Mouse (Mus musculus) left cerebral cortex, adult 9 months (tissue): Measurements from ENCODE around the gene Sdccag8.
A peak's percentile ranks its signal among the peaks of the same experiment; 100 is the strongest.
"Not testable (repeated sequence)": the region's sequence is repeated elsewhere in the genome, so short reads cannot be mapped to it uniquely, and the experiment has no call there.

ENCODE experiments used
- DNase-seq, 2 experiments: peaks; one replicate each; pipeline ENCODE4 v3.0.0; 2022; ENCODE audit warnings: low spot score in 2 of 2

Sdccag8 gene

GRCm38 (mm10) chr1:176827945-176828485 is 13.6 kb downstream of the Sdccag8 start:
- DNase-seq = no peak

GRCm38 (mm10) chr1:176828666-176829065 is 14.2 kb downstream of the Sdccag8 start:
- DNase-seq = no peak

GRCm38 (mm10) chr1:176832071-176832470 is 17.6 kb downstream of the Sdccag8 start:
- DNase-seq = no peak

GRCm38 (mm10) chr1:176832607-176833006 is 18.1 kb downstream of the Sdccag8 start:
- DNase-seq = no peak

GRCm38 (mm10) chr1:176833257-176833656 is 18.8 kb downstream of the Sdccag8 start:
- DNase-seq = no peak

GRCm38 (mm10) chr1:176833948-176834347 is 19.5 kb downstream of the Sdccag8 start:
- no peak for DNase-seq

GRCm38 (mm10) chr1:176834880-176835279 is 20.4 kb downstream of the Sdccag8 start:
- DNase-seq = no peak

GRCm38 (mm10) chr1:176835501-176836294 is 21.2 kb downstream of the Sdccag8 start:
- no peak for DNase-seq

- DNase-seq = not testable (repeated sequence)
Measured at GRCm38 (mm10) chr1:176836562-176836961, 22.1 kb downstream of the Sdccag8 start.

- DNase-seq = no peak
Measured at GRCm38 (mm10) chr1:176845082-176845977, 30.9 kb downstream of the Sdccag8 start.

- DNase-seq = no peak
Measured at GRCm38 (mm10) chr1:176847118-176847859, 32.8 kb downstream of the Sdccag8 start.

GRCm38 (mm10) chr1:176848613-176849290 is 34.3 kb downstream of the Sdccag8 start:
- no peak for DNase-seq

GRCm38 (mm10) chr1:176849377-176849776 is 34.9 kb downstream of the Sdccag8 start:
- DNase-seq = no peak

GRCm38 (mm10) chr1:176851401-176851800 is 36.9 kb downstream of the Sdccag8 start:
- peak in 1 of 2 experiments; percentile 40 for DNase-seq

GRCm38 (mm10) chr1:176852813-176853590 is 38.5 kb downstream of the Sdccag8 start:
- DNase-seq = no peak

- DNase-seq = peak; percentile 31 to 85
Measured at GRCm38 (mm10) chr1:176861981-176862644, 47.7 kb downstream of the Sdccag8 start.

- DNase-seq = no peak
Measured at GRCm38 (mm10) chr1:176870501-176870900, 56.0 kb downstream of the Sdccag8 start.

GRCm38 (mm10) chr1:176871975-176872374 is 57.5 kb downstream of the Sdccag8 start:
- no peak for DNase-seq

GRCm38 (mm10) chr1:176873463-176873862 is 59.0 kb downstream of the Sdccag8 start:
- DNase-seq = no peak

GRCm38 (mm10) chr1:176874155-176874554 is 59.7 kb downstream of the Sdccag8 start:
- no peak for DNase-seq
